Mouse (Mus musculus) myocyte (in vitro differentiated cells): Measurements from ENCODE around the gene Ankrd13c. TPM values are rescaled to one million over a fixed set of nuclear protein-coding genes. Genes with fewer than 3 reads are reported as not detected.
"Not testable (repeated sequence)": the region's sequence is repeated elsewhere in the genome, so short reads cannot be mapped to it uniquely, and the experiment has no call there.

Source experiments
- H3K27me3 ChIP-seq: one replicate; pipeline ENCODE4 v1.6.1; 2011; ENCODE audit not compliant: control insufficient read depth, insufficient read depth, insufficient read length
- H3K36me3 ChIP-seq: one replicate; pipeline ENCODE4 v1.6.1; 2011; ENCODE audit not compliant: control insufficient read depth, insufficient read depth
- H3K4me2 ChIP-seq: one replicate; pipeline ENCODE4 v1.6.1; 2011; ENCODE audit warnings: low read depth, control low read depth
- H3K4me3 ChIP-seq: one replicate; pipeline ENCODE4 v1.5.1; 2011; ENCODE audit warnings: mild to moderate bottlenecking, control low read depth, moderate library complexity
- H3K79me2 ChIP-seq: one replicate; pipeline ENCODE4 v1.6.1; 2011; ENCODE audit not compliant: control insufficient read depth, insufficient read depth
- H3ac ChIP-seq: one replicate; pipeline ENCODE4 v1.6.1; 2011; ENCODE audit not compliant: control insufficient read depth, insufficient read length
- CEBPB ChIP-seq: IDR thresholded peaks from 2 replicates; pipeline ENCODE4 v1.6.1; 2011; ENCODE audit warnings: mild to moderate bottlenecking, moderate library complexity; ENCODE audit not compliant: poor library complexity, insufficient read depth, severe bottlenecking
- E2F4 ChIP-seq: IDR thresholded peaks from one replicate; pipeline ENCODE4 v1.6.1; 2011; ENCODE audit warnings: mild to moderate bottlenecking, control low read depth, moderate library complexity; ENCODE audit not compliant: insufficient read depth
- MAX ChIP-seq: IDR thresholded peaks from one replicate; pipeline ENCODE4 v1.6.1; 2011; ENCODE audit warnings: low read depth, mild to moderate bottlenecking, control low read depth
- MYOD1 ChIP-seq, 3 experiments: IDR thresholded peaks; one replicate each; pipeline ENCODE4 v1.6.1; 2011; ENCODE audit warnings: control low read depth in 2 of 3, low read depth in 2 of 3, mild to moderate bottlenecking in 2 of 3, moderate library complexity in 1 of 3; ENCODE audit not compliant: insufficient read length in 2 of 3, control insufficient read depth in 1 of 3
- MYOG ChIP-seq, 3 experiments: IDR thresholded peaks; one replicate each; pipeline ENCODE4 v1.6.1; 2011; ENCODE audit warnings: control low read depth in 2 of 3, low read depth in 2 of 3, mild to moderate bottlenecking in 2 of 3; ENCODE audit not compliant: insufficient read length in 2 of 3, control insufficient read depth in 1 of 3, insufficient read depth in 1 of 3
- POLR2A ChIP-seq: IDR thresholded peaks from one replicate; pipeline ENCODE4 v1.6.1; 2011; ENCODE audit warnings: low read depth, mild to moderate bottlenecking, control low read depth, moderate library complexity; ENCODE audit not compliant: insufficient read length
- POLR2AphosphoS2 ChIP-seq: IDR thresholded peaks from one replicate; pipeline ENCODE4 v1.6.1; 2011; ENCODE audit warnings: low read depth, control low read depth; ENCODE audit not compliant: insufficient read length
- REST ChIP-seq: IDR thresholded peaks from one replicate; pipeline ENCODE4 v1.6.1; 2011; ENCODE audit warnings: mild to moderate bottlenecking, control low read depth, moderate library complexity; ENCODE audit not compliant: insufficient read depth, insufficient read length
- SRF ChIP-seq: IDR thresholded peaks from one replicate; pipeline ENCODE4 v1.6.1; 2011; ENCODE audit warnings: low read depth; ENCODE audit not compliant: control insufficient read depth, insufficient read length
- TCF12 ChIP-seq: IDR thresholded peaks from one replicate; pipeline ENCODE4 v1.6.1; 2011; ENCODE audit warnings: mild to moderate bottlenecking, control low read depth; ENCODE audit not compliant: poor library complexity, insufficient read depth, severe bottlenecking
- TCF3 ChIP-seq: IDR thresholded peaks from one replicate; pipeline ENCODE4 v1.6.1; 2011; ENCODE audit warnings: low read depth, control low read depth; ENCODE audit not compliant: insufficient read length
- USF1 ChIP-seq: IDR thresholded peaks from one replicate; pipeline ENCODE4 v1.6.1; 2011; ENCODE audit warnings: low read depth, mild to moderate bottlenecking, control low read depth, moderate library complexity
- polyA plus RNA-seq: library from polyadenylated mRNA; unstranded; fragments of >200 nt; fragmentation: generic; extraction: Trizol; gene quantifications from one replicate; pipeline ENCODE4 v1.2.1, GENCODE M21; 2012; ENCODE audit warnings: missing spikeins

Ankrd13c gene
- polyA plus RNA-seq, 1 experiment, result 19.9 TPM

DNA sequence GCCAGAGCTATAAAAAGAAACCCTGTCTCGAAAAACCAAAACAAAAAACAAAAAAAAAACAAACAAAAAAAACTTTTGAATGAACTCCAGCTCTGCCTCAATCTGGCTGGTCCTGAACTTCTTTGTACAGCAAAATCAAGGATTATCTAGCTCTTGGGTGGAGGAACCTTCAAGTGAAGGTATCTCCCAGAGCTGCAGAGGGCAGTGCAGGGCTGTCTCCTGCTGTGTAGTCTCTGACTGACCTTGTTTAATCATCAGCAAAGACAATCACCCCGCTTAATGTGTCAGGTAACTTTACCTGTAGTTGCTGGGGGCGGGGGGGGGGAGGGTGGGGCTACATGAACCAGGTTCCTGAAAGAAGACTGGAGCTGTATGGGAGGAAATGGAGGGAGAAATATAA is 15.4 kb upstream of the Ankrd13c start:
- H3ac ChIP-seq, result no peak overlapping the region
- TF ChIP-seq SRF (no peak), E2F4 (no peak), MYOG (IDR thresholded peaks at IDR 0.05; ENCODE audit: control insufficient read depth in 1 of 3, insufficient read depth in 1 of 3, insufficient read length in 2 of 3, low read depth in 2 of 3) (no peak), USF1 (no peak), REST (no peak), MYOD1 (IDR thresholded peaks at IDR 0.05; ENCODE audit: control insufficient read depth in 1 of 3, insufficient read length in 2 of 3, low read depth in 2 of 3) (no peak), TCF3 (no peak), POLR2AphosphoS2 (no peak), MAX (no peak), POLR2A (no peak), TCF12 (no peak), CEBPB (no peak)
- no peak overlapping the region for H3K4me2 ChIP-seq
- no peak overlapping the region for H3K4me3 ChIP-seq
- no peaks in the 10 kb centered on the region for H3K27me3 ChIP-seq
- H3K79me2 ChIP-seq, result no peaks in the 10 kb centered on the region
- H3K36me3 ChIP-seq, result no peaks in the 10 kb centered on the region

DNA sequence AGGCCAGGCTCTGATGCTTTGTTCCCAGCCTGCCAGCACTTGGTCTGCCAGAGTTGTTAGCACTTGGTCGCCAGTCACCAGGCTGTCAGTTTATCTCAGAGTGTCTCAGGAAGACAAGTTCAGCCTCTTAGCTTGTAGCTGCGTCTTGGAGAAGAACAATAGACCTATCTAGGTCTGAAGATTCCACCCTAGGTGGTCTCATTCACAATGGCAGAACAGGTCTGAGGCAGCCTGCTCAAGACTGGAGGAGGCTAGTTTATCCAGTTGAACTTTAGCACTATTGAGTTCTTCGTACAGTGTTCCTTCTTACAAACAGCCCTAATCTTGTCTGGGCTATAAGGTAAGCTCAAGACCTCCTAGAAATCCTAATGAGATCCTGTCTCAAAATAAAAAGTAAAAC is 15.0 kb upstream of the Ankrd13c start:
- H3K27me3 ChIP-seq, result no peaks in the 10 kb centered on the region
- no peaks in the 10 kb centered on the region for H3K79me2 ChIP-seq
- H3K36me3 ChIP-seq, result no peaks in the 10 kb centered on the region
- no peak overlapping the region for H3K4me3 ChIP-seq
- no peak overlapping the region for H3ac ChIP-seq
- no peak overlapping the region for H3K4me2 ChIP-seq
- no peak for TF ChIP-seq MYOG (IDR thresholded peaks at IDR 0.05; ENCODE audit: control insufficient read depth in 1 of 3, insufficient read depth in 1 of 3, insufficient read length in 2 of 3, low read depth in 2 of 3)
- TF ChIP-seq SRF, result no peak
- no peak for TF ChIP-seq TCF12
- no peak for TF ChIP-seq TCF3
- no peak for TF ChIP-seq MAX
- no peak for TF ChIP-seq POLR2AphosphoS2
- no peak for TF ChIP-seq CEBPB
- TF ChIP-seq USF1, result no peak
- no peak for TF ChIP-seq REST
- no peak for TF ChIP-seq E2F4
- no peak for TF ChIP-seq POLR2A
- no peak for TF ChIP-seq MYOD1 (IDR thresholded peaks at IDR 0.05; ENCODE audit: control insufficient read depth in 1 of 3, insufficient read length in 2 of 3, low read depth in 2 of 3)

DNA sequence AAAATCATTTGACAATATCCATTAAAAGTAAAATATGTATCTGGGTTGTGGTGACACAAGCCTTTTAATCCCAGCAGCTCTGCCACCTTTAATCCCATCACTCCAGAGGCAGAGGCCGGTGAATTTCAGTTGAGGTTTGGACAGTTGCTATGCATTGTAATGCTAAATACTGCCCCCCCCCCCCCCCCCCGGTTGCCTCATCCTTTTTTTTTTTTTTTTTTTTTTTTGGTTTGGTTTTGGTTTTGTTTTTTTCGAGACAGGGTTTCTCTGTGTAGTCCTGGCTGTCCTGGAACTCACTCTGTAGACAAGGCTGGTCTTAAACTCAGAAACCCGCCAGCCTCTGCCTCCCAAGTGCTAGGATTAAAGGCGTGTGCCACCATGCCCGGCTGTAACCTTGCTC is 13.8 kb upstream of the Ankrd13c start:
- H3ac ChIP-seq, H3K4me3 ChIP-seq, H3K4me2 ChIP-seq, H3K27me3 ChIP-seq, H3K36me3 ChIP-seq, H3K79me2 ChIP-seq: not testable (repeated sequence)

DNA sequence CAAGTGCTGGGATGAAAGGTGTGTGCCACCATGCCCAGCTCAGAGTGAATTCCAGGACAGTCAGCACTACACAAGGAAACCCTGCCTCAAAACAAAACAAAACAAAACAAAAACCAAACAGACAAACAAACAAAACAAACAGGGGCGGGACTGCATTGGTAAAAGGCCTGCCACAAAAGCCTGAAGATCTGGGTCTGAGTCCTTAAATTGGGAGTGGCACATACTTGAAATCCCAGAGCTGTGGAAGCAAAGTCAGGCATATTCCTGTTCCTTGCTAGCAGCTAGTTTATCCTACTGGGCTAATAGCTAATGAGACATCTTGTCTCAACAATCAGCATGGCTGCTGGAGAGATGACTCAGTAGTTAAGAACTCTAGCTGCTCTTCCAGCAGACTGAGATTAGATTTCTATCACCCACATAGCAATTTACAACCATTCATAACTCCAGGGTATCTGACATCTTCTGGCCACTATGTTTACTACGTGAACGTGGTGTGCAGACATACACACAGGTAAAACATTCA is 12.7 kb upstream of the Ankrd13c start:
- Histone ChIP-seq H3ac (no peak overlapping the region), H3K4me2 (peak overlapping the region; percentile 2), H3K36me3 (no peaks in the 10 kb centered on the region), H3K79me2 (no peaks in the 10 kb centered on the region), H3K27me3 (no peaks in the 10 kb centered on the region), H3K4me3 (no peak overlapping the region)
- TF ChIP-seq POLR2AphosphoS2, result no peak
- TF ChIP-seq USF1, result no peak
- TF ChIP-seq TCF3, result no peak
- TF ChIP-seq MYOG (IDR thresholded peaks at IDR 0.05; ENCODE audit: control insufficient read depth in 1 of 3, insufficient read depth in 1 of 3, insufficient read length in 2 of 3, low read depth in 2 of 3), result no peak
- no peak for TF ChIP-seq TCF12
- no peak for TF ChIP-seq MYOD1 (IDR thresholded peaks at IDR 0.05; ENCODE audit: control insufficient read depth in 1 of 3, insufficient read length in 2 of 3, low read depth in 2 of 3)
- no peak for TF ChIP-seq REST
- no peak for TF ChIP-seq SRF
- no peak for TF ChIP-seq CEBPB
- no peak for TF ChIP-seq E2F4
- TF ChIP-seq MAX, result no peak
- TF ChIP-seq POLR2A, result no peak

DNA sequence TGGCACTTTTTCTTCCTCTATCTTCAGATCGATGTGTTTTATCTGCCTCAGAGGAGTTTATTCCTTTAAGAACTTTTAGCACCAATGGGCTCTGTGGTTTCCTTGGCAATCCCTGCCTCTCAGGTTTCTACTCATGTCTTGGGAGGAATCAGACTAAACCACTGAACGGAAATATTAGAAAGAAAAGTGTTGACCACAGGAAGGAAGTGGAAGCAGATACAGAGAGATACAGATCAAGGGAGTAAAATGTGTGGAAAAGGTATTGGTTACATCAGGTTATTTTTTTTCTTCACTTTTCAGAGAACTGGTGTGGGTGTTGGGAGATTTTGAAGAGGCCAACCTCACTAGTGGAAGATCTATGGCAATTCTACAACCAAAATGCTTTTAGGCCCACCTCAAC is 8.5 kb upstream of the Ankrd13c start:
- no peak overlapping the region for H3ac ChIP-seq
- no peaks in the 10 kb centered on the region for H3K79me2 ChIP-seq
- no peaks in the 10 kb centered on the region for H3K36me3 ChIP-seq
- no peak overlapping the region for H3K4me3 ChIP-seq
- H3K27me3 ChIP-seq, result no peaks in the 10 kb centered on the region
- H3K4me2 ChIP-seq, result no peak overlapping the region
- TF ChIP-seq TCF3, result no peak
